Mouse (Mus musculus) testis, postnatal 10 days (tissue): ENCODE results near the gene Mrrf.

Experiments
- DNase-seq: peaks from one replicate; pipeline ENCODE4 v3.0.0; 2021; ENCODE audit warnings: low spot score

Gene Mrrf

DNA sequence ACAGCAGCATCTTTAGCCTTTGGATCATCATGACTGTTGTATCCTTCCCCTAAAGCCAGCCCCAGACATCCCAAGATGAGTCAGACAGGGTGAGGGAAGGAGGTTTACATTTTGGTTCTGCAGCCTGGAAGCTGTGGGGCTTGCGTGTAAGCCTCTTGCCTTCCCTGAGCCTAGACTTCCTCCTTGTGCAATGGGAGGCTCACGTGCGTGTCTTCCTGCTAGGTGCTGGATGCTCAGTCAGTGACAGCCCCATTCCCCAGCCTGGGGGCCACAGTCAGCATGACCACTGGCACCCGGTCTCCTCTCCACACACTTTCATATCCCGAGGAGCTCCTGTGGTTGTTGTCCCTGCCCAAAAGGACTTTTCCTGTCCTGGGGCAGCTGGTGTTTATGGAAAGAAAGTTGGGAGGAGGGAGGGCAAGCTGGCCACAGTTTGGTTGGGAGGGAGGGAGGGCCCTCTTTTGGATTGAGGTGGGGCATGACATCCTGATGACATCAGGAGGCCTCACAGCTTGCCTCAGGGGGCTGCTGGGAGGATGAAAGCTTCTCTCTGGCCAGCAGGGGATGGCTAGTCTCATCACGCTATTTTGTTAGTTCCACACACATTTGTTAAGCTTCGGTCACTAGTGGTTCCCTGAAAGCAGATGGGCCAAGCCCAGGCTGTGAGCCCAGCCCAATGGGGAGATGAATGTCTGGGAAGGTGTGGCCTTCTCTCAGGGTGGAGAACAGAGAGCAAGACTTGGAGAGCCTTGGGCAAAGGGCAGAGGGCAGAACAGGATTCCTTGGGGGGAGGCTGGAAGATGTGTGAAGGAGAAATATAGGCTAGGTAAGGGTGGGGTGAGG is 98.6 kb downstream of the Mrrf start:
- DNase-seq = no peak

DNA sequence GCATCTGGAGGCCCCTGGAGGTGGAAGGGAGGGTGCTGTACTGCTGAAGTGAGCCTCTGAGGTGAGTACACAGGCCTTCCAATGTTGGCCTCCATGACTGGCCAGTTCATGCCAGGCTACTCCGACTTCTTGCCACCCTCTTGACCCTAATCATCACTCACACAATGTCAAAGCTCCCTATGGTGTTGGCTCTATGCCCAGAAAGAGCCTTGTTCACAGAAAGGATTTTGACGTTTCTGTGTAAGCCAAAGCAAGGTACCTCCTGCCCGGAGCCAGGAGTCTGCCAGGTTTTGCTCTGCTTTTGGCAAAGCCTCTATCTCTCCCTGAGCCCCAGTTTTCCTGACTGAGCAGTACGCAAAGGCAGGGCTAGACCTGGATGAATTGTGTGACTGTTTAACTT is 99.7 kb downstream of the Mrrf start:
- no peak for DNase-seq

GRCm38 (mm10) chr2:36236889-36237288 is 100.7 kb downstream of the Mrrf start:
- no peak for DNase-seq

DNA sequence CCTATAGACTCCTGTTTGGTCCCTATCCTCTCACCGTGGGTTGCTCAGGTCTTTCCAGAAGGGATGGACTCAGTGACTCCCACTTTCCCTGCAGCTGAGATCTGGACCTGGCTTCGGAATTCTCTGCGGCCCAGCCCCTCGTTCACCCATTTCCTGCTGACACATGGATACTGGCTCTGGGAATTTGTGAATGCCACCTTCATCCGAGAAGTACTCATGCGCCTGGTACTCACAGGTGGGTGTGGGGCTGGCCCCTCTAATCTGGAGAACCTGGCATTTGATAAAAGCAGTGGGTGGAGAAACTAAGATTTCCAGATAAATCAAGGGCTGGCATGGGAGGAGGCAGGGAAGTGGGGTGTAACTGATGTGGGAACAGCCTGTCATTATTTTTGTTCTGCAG is 101.4 kb downstream of the Mrrf start:
- DNase-seq = no peak

DNA sequence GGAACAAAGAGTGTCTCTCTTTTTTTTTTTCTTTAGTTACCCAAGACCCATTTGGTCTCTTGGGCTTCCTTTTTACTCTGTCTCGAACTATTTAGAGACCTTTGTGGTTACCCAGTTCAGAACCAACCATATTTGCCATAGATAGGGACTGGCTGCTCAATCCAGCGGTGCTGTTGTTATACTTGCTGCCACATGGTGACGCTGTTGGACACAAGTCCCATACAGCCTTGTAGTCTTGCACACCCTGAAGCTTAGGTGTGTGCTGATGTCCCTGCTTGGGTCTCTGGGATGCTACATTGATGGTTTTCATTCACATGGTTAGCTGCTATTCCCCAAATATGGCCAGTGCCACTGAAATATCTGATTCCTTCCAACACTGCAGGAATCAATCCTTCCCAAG is 102.3 kb downstream of the Mrrf start:
- DNase-seq = no peak

- no peak for DNase-seq
These were observed 102.8 kb downstream of the Mrrf start for GRCm38 (mm10) chr2:36238951-36239350.
